Mouse (Mus musculus): ENCODE measurements around the gene Svs6.
A peak's percentile ranks its signal among the peaks of the same experiment; 100 is the strongest.
"Not testable (repeated sequence)": the region's sequence is repeated elsewhere in the genome, so short reads cannot be mapped to it uniquely, and the experiment has no call there.

The Svs6 gene

DNA sequence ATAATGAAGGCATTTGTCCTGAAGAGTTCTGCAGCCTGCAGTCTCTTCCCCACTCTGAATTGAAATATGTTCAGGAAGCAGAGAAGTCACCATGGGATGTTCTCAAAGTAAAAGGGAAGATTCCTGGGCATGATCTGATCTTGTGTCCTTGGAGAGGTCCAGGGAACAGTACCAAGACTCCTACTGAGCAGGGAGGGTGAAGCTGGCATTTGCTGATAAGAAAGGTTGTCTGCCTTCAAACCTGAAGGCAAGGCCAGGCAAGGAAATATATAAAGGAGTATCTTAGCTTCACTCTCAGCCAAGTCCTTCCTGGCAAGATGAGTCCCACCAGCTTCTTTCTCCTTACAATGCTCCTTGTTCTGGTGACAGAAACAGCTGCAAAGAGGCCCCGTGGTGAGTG, at the start of gene Svs6:
Gene Svs6, plus strand, starts transcription at position 301 of the 400 bp plus-strand sequence.
- DNase-seq (ENCODE audit: extremely low read depth, insufficient read length, low spot score), result not testable (repeated sequence)

DNA sequence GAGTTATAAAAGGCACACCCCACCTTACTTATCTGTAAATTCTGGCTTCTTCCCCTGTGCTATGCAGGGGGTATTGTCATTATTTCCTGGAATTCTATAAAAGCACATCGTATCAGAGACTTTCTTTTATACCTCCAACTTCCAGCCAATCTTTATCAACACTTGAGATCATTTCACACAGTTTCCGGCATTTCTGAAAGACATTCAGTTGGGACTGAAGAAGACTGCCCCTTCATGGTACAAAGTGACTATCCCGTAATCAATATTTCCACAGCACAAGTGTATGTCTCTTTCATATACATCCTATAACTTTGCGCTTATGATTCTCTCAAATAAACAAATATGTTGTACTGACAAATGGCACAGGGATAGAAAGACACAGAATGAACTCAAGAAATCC, 38.2 kb upstream of the Svs6 start, which contains the start of gene Svs4:
Gene Svs4, minus strand, starts transcription at position 101 of the 400 bp plus-strand sequence.
- no peak for DNase-seq (ENCODE audit: extremely low read depth, insufficient read length, low spot score)

DNA sequence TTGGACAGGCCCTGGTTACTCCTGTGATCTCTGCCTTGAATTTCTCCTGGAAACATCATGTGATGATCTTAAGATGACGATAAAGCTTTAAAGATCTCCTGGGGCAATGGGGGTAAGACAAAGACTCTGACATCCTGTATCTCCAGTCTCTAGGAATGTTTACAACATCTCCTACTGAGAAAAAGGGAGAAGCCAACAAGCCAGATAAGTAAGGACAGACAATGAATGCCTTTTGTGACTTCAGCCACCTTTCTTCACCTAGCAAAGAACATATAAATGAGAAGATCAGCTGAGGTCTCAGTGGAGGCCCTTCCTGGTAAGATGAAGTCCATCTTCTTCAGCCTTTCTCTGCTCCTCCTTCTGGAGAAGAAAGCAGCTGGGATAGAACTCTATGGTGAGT, 27.6 kb upstream of the Svs6 start, which contains the start of gene Svs3a:
Gene Svs3a, plus strand, starts transcription at position 301 of the 400 bp plus-strand sequence.
- not testable (repeated sequence) for DNase-seq (ENCODE audit: extremely low read depth, insufficient read length, low spot score)

DNA sequence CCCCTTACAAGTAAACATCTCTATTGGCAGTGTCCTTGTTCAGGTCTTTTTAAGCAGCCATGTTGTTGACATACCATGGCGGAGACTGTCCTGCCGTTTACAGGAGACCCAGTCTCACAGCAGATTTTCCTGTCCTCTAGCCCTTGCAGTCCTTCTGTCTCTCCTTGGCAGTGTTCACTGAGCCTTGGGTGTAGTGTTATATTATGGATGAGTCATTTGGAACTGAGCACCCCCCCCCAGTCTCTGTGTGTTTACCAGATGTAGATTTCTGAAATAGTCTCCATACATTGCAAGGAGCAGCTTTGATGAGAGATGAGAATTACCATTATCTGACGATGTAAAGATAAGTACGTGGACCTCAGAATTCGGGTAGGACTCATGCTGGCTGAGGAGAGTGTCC, 4.0 kb upstream of the Svs6 start:
- no peak for DNase-seq (ENCODE audit: extremely low read depth, insufficient read length, low spot score)

DNA sequence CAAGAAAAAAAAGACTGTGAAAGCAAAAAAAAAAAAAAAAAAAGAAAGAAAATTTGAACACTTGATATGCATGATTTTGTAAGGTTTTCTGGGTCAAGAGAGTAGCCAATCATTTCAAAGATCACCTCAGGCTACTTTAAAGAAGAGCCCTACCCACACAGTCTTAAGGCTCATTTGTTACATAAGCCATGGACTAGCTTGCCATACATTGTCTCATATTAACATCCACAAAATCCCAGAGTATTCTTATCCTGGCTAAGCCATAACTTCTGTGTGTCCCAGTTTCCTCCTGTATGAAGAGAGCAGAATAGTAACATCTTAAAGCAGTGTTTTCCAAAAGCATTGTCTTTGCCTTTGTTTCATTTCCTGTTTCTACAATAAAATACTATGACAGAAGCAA, 1.1 kb upstream of the Svs6 start:
- DNase-seq (ENCODE audit: extremely low read depth, insufficient read length, low spot score), result not testable (repeated sequence)

DNA sequence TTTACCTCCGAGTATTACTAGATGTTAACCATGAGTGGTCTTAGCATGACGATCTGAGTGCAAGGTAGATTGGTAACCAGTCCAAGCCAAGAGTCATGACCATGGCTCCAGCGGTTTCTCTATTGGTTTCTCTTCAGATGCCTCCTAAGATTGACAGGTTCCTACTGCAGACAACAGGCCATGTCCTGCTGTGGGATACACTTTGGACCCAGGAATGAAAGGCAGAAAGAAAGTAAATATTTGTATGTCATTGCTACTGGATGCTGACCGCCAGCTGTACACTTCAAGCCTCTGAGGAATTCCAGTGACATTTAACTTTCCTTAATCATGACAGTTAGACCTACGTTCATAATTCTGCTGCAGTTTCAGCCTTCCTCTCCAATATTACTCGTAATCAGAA, 4.4 kb downstream of the Svs6 start:
- no peak for DNase-seq (ENCODE audit: extremely low read depth, insufficient read length, low spot score)

DNA sequence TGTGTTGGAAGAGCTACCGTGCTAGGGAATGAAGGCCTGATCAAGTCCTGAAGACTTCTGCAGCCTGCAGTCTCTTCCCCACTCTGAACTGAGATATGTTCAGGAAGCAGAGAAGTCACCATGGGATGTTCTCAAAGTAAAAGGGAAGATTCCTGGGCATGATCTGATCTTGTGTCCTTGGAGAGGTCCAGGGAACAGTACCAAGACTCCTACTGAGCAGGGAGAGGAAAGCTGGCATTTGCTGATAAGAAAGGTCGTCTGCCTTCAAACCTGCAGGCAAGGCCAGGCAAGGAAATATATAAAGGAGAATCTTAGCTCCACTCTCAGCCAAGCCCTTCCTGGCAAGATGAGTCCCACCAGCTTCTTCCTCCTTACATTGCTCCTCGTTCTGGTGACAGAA, 15.9 kb downstream of the Svs6 start, which contains the start of gene Svs5:
Gene Svs5, plus strand, starts transcription at position 301 of the 400 bp plus-strand sequence.
- not testable (repeated sequence) for DNase-seq (ENCODE audit: extremely low read depth, insufficient read length, low spot score)

DNA sequence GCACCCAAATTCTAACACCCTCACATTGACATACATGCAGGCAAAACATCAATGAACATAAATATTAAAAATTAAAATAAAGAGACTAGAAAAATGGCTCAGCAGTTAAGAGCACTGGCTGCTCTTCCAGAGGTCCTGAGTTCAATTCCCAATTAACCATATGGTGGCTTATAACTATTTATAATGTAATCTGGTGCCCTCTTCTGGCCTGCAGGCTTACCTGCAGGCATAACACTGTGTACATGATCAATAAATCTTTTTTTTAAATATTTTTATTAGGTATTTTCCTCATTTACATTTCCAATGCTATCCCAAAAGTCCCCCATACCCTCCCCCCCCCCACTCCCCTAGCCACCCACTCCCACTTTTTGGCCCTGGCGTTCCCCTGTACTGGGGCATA, 27.2 kb downstream of the Svs6 start:
- not testable (repeated sequence) for DNase-seq (ENCODE audit: extremely low read depth, insufficient read length, low spot score)

DNA sequence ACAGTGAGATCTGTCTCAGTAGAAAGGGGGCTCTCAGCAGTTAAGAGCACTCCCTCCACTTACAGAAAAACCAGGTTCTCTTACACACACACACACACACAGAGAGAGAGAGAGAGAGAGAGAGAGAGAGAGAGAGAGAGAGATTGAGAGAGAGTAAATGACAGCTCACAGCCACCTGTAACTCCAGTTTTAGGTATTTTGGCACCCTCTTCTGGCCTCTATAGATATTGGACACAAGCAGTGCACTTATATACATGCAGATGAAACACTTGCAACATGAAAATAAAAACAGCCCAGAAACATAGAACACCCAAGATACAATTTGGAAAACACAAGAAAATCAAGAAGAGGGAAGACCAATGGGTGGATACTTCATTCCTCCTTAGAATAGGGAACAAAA, 31.1 kb downstream of the Svs6 start:
- DNase-seq (ENCODE audit: extremely low read depth, insufficient read length, low spot score), result not testable (repeated sequence)

DNA sequence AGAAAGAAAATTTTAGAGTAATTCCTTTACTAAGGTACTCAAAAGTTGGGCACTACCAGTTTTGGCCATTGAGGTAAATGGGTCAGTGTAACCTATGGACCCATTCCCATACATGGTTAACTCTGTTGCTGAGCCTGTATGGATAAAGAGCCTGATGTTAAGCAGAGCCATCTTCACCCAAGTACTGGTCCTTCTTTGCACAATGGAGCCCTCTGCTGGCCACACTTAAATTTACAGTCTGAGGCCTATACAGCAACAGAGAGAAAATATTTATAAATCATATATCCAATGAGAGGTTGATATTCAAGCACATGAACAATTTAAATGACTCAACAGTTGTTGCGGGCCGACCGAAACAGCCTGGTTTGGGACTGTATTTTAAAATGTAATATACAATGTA, 32.4 kb downstream of the Svs6 start:
- DNase-seq (ENCODE audit: extremely low read depth, insufficient read length, low spot score), result no peak

DNA sequence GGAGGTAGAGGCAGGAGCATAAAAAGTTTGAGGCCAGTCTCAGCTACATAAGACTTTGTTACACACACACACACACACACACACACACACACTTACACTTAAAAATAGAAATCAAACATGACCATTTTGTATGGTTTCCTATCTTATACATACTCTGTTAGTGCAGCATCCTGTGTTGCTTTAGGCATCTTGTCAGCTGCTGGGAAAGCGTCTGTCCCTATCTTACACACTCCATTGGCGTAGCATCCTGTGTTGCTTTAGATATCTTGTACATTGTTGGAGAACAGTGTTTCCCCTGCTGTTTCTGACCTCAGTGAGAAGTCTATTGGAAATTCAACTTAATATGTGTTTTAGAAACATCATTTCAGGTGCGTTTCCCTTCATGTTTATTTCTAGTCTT, 36.1 kb downstream of the Svs6 start:
- DNase-seq (ENCODE audit: extremely low read depth, insufficient read length, low spot score), result no peak

DNA sequence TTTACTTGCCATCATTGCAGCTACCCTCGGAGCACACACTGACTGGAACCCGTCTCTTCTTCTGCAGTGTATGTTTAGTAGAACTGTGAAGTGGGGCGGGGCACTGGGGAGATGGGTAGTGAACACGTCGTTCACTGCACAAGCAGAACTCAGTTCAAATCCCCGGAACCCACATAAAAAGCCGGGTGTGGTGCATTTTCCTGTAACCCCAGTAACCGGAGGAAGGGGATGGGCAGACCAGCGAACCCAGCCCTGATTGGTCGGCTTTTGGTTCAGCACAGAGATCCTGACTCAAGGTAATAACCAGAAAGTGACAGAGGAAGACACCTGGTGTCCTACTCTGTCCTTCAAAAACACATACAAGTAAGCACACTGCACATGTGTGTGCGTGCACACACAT, 36.8 kb downstream of the Svs6 start:
- DNase-seq (ENCODE audit: extremely low read depth, insufficient read length, low spot score), result no peak

DNA sequence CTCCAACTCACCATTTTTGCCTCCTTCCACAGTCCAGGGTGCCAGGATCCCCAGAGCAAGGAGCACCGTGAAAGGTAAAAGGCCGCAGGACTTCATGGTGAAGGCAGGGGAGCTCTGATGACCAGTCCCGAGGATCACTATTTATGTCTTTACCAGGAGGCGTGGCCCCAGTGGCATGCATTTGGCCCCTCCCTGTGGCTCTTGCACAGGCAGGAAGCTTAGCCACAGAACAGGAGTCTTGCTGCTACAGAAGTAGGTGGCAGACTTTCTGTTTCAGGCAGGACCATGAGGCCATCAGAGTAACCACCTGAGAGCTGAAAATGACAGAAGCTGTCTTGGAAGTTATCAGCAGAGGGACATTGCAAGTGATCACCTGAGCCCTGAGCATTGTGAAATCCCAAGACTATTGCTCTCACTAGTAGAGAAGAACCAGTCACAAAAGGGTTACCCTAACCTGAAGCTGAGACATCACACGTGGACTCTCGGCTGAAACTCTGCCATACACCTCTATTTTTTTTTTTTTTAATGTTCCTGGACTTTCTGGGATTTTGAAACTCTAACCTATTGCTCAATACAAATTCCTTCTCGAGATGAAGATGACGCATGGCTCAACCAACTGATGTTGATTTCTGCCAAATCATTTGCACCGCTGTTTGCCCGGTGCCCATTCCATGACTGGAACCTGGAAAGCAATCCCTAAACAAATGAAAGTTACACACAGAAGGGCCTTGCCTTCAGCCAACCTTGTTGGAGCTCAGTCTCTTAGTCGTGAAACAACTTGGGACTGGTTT, 39.8 kb downstream of the Svs6 start:
- DNase-seq (ENCODE audit: extremely low read depth, insufficient read length, low spot score), result peak; percentile 76

DNA sequence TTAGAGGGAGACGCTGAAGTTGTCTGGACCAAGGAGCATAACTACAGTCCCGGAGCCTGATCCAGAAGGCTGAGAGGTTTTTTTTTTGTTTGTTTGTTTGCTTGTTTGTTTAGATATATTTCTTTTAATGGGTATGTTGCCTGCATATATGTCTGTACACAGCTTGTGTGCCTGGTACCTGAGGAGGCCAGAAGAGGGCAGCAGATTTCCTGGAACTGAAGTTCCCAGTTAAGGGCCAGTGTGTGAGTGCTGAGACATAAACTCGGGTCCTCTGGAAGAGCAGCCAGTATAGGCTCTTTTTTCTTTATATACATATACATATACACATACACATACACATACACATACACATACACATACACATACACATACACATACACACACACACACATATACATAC, 41.8 kb downstream of the Svs6 start:
- no peak for DNase-seq (ENCODE audit: extremely low read depth, insufficient read length, low spot score)

DNA sequence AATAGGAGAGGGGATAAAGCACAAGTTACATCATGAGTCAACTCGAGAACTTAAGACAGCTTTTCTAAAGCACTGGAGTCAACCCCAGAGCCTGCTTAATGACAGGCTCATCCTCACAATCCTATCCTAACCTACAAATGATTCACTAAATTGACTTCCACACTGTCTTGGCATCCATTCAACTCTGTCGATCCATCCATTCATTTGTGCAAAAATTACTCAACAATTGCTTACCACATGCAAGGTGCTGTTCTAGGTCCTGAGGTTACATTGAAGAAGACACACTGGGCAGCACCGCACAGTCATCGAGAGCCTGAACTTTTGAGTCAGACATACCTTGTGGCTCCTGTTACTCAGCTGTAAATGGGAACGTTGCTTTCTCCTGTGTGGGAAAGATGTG, 42.5 kb downstream of the Svs6 start:
- no peak for DNase-seq (ENCODE audit: extremely low read depth, insufficient read length, low spot score)

DNA sequence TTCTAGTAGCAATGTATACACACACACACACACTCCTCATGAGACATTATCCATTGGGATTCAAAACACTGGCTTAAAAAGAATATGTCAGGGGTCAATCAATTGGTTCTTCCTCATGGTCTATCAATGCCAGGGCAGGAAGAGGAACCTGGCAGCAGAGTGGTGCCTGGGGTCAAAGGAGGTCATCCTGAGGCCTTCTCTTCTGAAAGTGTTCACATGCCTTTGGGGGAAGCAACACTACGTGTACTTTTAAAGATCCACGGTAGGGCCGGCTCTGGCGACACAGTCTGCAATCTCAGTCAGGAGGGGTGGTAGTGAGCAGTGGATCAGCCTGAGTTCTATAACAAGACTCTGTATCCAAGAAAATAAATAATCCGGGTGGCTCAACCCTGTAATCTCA, 43.1 kb downstream of the Svs6 start:
- no peak for DNase-seq (ENCODE audit: extremely low read depth, insufficient read length, low spot score)

DNA sequence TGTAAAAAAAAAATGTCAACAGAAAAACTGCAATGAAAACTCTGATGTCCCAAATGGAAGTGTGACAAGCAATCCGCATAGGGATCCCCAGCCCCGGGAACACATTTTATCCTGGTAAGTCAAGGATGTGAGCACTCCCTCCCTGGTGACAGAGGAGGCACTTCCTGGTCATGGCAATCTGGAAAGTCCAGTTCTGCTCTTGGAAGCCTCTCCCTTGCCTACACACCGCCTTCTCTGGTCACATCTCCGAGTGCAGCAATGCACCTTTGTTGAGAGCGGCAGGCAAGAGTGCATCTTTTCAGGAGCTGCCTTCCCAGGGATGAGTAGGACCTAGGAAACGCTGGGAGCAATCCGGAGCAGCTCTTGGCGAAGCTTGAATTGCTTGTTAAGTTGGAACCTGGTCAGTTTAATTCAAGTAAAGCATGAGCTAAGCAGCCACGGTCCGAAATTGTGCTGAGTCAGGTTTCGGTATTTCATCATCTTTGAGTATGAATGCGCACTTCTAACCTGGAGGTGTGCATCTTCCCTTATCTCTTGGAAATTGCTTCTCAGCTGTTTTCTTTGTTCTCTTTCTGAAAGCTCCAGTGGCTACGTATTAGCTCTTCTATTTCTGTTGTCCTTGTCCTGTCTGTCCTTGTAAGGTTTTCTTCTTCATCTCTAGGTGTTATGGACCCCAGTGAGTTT, 44.6 kb downstream of the Svs6 start:
- DNase-seq (ENCODE audit: extremely low read depth, insufficient read length, low spot score), result no peak

DNA sequence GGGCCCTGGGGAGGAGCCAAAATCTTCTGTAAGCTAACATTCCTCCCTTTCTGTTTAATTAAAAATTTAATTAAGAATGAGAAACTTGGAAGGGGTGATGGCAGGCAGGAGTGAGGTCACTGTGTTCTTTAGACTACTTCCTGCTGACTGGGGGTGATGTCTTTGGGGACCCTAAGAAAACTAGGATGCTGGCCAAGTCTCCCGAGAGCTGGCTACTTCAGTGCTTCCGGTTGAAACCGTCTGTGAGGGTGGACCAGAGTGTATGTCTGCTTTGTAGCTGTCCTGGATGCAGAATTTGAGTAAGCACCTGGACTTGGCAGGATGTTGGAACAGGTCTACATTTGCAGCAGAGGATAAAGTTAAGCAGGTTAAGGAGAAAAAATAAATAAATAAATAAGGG, 50.4 kb downstream of the Svs6 start:
- DNase-seq (ENCODE audit: extremely low read depth, insufficient read length, low spot score), result no peak

All from 3134 (cell line).